In the genomic region with DNA sequence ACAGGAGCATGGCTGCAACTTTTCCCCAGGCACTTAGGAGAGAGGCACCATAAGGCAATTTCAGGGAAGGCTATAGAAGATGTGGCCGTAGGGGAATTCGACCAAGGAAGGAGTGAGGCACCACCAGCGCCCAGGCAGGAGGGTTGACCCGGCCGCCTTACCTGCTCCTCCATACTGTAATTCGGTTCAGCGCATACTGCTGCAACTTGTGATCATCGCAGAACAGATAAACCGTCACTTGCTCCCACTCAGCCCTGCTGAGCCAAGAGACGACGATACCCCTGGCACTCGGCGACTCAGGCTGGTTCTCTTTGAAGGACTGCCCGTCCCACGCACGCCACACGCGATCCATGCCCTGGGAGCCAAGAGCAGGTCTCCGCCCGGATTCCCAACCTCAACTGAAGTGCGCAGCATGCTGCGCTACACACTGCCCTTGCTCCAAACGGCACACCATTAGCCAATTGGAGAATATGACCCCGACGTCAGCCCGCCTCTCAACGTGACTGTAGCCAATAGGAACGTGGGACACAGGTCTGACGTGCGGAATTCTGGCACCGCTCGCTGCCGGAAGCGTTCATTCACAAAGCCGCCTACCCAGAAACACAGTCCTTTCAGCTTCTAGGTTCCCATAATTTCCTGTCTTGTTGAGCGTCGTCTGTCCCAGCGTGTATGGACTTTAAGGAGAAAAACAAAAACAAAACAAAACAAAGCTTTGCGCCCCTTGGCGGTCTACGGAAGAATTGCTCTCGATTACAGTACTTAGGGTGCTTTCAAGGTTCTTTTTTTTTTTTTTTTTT, we compare ENCODE assay signal across 8 mouse cellular contexts. TPM values are rescaled to one million over a fixed set of nuclear protein-coding genes. Genes with fewer than 3 reads are reported as not detected.
DNase-seq lines count a peak whose midpoint lies in the region; ATAC-seq lines count a peak whose summit lies in the region.

Gene Las1l (minus strand): TSS at position 466 of the 797 bp plus-strand sequence.

- intact Hi-C loops in gastrocnemius, postnatal 14 days (cut with DNase I; ENCODE audit: low total_unique reads), result no loop called here
- intact Hi-C loops in left cerebral cortex, postnatal 10 days (cut with DNase I), result loop anchor here (10.0 kb wide), 1 partner anchor 272 kb away; no protein-coding TSS in a partner anchor

- peak; percentile 93 to 96 for DNase-seq in adrenal gland, adult (ENCODE audit: inconsistent age in 2 of 2, low spot score in 1 of 2)
- DNase-seq in embryo, embryonic 10.5 days (ENCODE audit: low spot score), result peak; percentile 93
- peak; percentile 87 for DNase-seq in gastrocnemius, postnatal 14 days
- peak; percentile 91 to 92 for DNase-seq in left cerebral cortex, postnatal 10 days (ENCODE audit: extremely low spot score in 1 of 2, low spot score in 2 of 2)
- DNase-seq in right cerebral cortex, postnatal 25 days, result peak; percentile 88
- DNase-seq in urinary bladder, postnatal 4 days (ENCODE audit: low spot score in 2 of 2), result peak; percentile 84 to 86

- peak; percentile 99 for ATAC-seq in inflammation-experienced regulatory T-cells, adult 6 months
- peak; percentile 100 for ATAC-seq in megakaryocyte-erythroid progenitor cell, adult 5-6 weeks (replicated peaks; ENCODE audit: low FRiP score, low TSS enrichment, poor library complexity, severe bottlenecking)

RNA-seq across cellular contexts. Expression of gene Las1l, which starts in this region (rescaled TPM):
- total RNA-seq in gastrocnemius, postnatal 14 days (2021), result 10 to 100 TPM; 24.4 to 25.1 TPM
- 10 to 100 TPM; 35.5 to 75.7 (median 70.6) TPM for polyA plus RNA-seq in inflammation-experienced regulatory T-cells, adult 6 months (2017; shearing (Covaris generic))
- 10 to 100 TPM; 69.7 to 77.1 TPM for total RNA-seq in left cerebral cortex, postnatal 10 days (2021)
- total RNA-seq in megakaryocyte-erythroid progenitor cell, adult 5-6 weeks (2014; fragmentation: Nextera tagmentation), result 61.4 and 74.5 TPM in 2 replicates
- 55.7 and 66.7 TPM in 2 replicates for total RNA-seq in megakaryocyte-erythroid progenitor cell, adult 5-6 weeks (2017)

Comparison
In these comparisons a context has a peak if more than half of its experiments do, and no peak if none do; other contexts are left out.
1. Peak in every context shown above with its lines: DNase-seq and ATAC-seq.